Mouse (Mus musculus) embryonic fibroblast, embryonic 13.5 days (primary cell): ENCODE results near the gene Foxd2. TPM values are rescaled to one million over a fixed set of nuclear protein-coding genes. Genes with fewer than 3 reads are reported as not detected.

ENCODE experiments used
- H3K27ac ChIP-seq: 2 replicates; pipeline ENCODE4 v1.5.1; 2012; ENCODE audit warnings: low read length, control low read depth, inconsistent platforms; ENCODE audit not compliant: insufficient read depth
- H3K4me1 ChIP-seq: 2 replicates; pipeline ENCODE4 v1.6.1; 2011; ENCODE audit warnings: low read length; ENCODE audit not compliant: control insufficient read depth, insufficient read depth
- H3K4me3 ChIP-seq: 2 replicates; pipeline ENCODE4 v1.5.1; 2011; ENCODE audit warnings: mild to moderate bottlenecking, control low read depth, low read length; ENCODE audit not compliant: insufficient read depth
- CTCF ChIP-seq: IDR thresholded peaks from 2 replicates; pipeline ENCODE4 v1.5.1; 2011; ENCODE audit warnings: mild to moderate bottlenecking, control low read depth, low read length, moderate library complexity, borderline replicate concordance; ENCODE audit not compliant: insufficient read depth
- POLR2A ChIP-seq: IDR thresholded peaks from 2 replicates; pipeline ENCODE4 v1.6.1; 2011; ENCODE audit warnings: low read depth, mild to moderate bottlenecking, control low read depth, low read length, moderate library complexity
- polyA plus RNA-seq: library from polyadenylated mRNA; stranded (reverse); fragments of >200 nt; gene quantifications from 2 replicates; pipeline ENCODE4 v1.2.4, GENCODE M21; 2011; ENCODE audit warnings: low read depth; ENCODE audit not compliant: missing spikeins, insufficient read length

Gene Foxd2
- polyA plus RNA-seq, 1 experiment, result 0.47 TPM

DNA sequence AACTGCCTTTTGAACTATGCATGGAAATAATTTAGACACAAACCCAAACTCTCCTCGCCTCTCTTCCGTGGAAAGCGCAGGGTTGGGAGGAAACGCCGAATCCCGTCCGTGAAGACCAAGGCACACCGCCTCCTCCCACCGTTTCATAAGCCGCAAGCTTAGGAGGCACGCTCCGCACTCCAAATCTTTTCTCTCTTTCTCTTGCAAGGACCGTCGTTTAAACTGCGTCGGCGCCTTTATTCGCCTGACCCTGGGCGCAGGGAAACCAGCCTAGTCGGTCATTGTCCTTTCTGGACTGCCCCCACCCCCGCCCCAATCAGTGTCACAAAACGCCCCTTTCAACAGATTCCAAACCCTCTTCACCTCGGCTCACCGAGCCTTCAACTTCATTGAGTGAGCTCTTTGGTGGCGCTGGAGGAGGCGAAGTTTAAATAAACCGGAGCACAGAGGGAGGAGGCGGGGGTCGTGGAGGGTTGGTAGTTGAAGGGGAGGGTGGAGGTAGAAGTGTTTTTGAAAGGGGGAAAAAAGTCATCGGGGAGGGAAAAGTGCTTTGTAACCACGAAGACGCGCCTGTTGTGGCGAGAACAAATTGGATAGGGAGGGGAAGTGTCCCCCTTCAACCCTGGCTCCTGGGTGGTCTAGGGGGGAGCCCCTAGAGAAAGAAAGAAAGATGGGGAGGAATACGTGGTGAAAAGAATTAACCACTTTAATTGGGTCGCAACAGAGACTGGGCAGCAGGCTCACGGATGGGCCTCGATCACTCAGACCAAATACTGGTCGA lies 5.8 kb downstream of the Foxd2 start:
- Histone ChIP-seq H3K4me3 (no peak overlapping the region), H3K4me1 (no peaks in the 10 kb centered on the region), H3K27ac (no peak overlapping the region)
- TF ChIP-seq CTCF (no peak), POLR2A (no peak)

GRCm38 (mm10) chr4:114901643-114902351 lies 6.9 kb downstream of the Foxd2 start:
- Histone ChIP-seq H3K27ac (no peak overlapping the region), H3K4me3 (no peak overlapping the region), H3K4me1 (no peaks in the 10 kb centered on the region)
- TF ChIP-seq CTCF, result no peak
- TF ChIP-seq POLR2A, result no peak

DNA sequence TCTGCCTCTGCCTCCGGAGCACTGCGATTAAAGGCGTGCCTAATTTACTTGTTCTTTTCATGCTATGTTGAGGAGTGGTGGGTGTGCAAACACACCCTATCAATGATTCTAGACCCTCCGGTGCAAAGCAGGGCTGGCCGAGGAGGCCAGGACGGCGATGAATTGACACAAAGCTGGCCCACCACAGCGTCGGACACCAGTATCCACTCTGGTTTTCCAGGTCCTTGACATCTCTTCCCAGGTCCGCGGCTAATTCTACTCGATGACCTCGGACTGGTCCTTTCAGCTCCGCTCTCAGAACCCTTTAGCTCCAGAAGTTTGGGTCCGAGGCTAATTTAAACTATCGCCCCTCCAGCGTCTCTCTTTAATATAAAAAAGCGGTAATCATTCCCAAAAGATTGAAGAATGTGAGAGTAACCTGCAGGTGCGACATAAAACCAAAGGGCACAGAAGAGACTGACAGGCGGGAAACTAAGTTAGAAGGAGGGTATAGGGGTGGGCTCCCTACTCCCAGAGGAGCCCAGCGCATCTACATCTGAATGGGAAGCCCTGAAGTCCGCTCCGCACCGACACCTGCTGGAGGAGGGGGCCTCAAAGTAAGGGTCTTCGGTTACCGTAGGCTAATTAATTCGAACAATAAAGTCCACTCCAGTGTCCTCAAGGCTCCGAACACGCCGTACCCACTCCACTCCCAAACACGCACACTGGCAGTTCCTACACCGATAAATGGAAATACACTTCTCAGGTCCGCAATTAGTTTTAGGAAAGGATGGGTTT lies 7.6 kb downstream of the Foxd2 start:
- TF ChIP-seq CTCF, result no peak
- no peak for TF ChIP-seq POLR2A
- no peaks in the 10 kb centered on the region for H3K4me1 ChIP-seq
- no peak overlapping the region for H3K27ac ChIP-seq
- H3K4me3 ChIP-seq, result no peak overlapping the region

DNA sequence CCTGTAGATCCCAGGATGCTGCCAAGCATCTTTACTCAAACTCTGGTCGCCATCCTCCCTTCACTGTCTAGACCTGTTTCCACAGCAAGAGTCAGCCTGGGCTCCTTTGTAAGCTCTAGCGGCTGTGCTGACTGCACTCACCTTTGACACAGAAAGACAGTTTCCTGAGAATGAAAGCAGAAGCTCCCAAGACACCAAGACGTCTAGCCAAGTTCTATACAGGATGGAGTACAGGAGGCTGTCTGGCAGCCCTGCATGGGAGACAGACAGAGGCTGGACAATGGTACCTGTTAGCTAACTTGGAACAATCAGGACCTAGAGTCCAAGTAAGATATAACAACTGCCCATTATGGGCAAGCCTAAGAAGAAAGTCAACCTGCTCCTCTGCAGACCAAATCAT lies 8.8 kb downstream of the Foxd2 start:
- Histone ChIP-seq H3K4me3 (no peak overlapping the region), H3K4me1 (no peaks in the 10 kb centered on the region), H3K27ac (no peak overlapping the region)
- TF ChIP-seq CTCF, result no peak

GRCm38 (mm10) chr4:114897853-114898252 lies 10.8 kb downstream of the Foxd2 start:
- TF ChIP-seq POLR2A (no peak), CTCF (no peak)
- Histone ChIP-seq H3K4me3 (no peak overlapping the region), H3K27ac (no peak overlapping the region), H3K4me1 (no peaks in the 10 kb centered on the region)

GRCm38 (mm10) chr4:114882232-114882631 lies 26.4 kb downstream of the Foxd2 start:
- no peak overlapping the region for H3K4me3 ChIP-seq
- H3K27ac ChIP-seq, result no peak overlapping the region
- no peaks in the 10 kb centered on the region for H3K4me1 ChIP-seq
- TF ChIP-seq CTCF, result no peak
- TF ChIP-seq POLR2A, result no peak

- TF ChIP-seq CTCF (no peak), POLR2A (no peak)
- Histone ChIP-seq H3K4me1 (no peaks in the 10 kb centered on the region), H3K4me3 (no peak overlapping the region), H3K27ac (no peak overlapping the region)
These were observed 32.2 kb downstream of the Foxd2 start for GRCm38 (mm10) chr4:114876441-114876972.

GRCm38 (mm10) chr4:114869765-114870490 lies 38.7 kb downstream of the Foxd2 start:
- Histone ChIP-seq H3K4me3 (no peak overlapping the region), H3K4me1 (no peaks in the 10 kb centered on the region), H3K27ac (no peak overlapping the region)
- TF ChIP-seq POLR2A, result no peak
- no peak for TF ChIP-seq CTCF

GRCm38 (mm10) chr4:114863166-114863565 lies 45.5 kb downstream of the Foxd2 start:
- H3K4me3 ChIP-seq, result no peak overlapping the region
- TF ChIP-seq POLR2A (no peak), CTCF (no peak)
- no peaks in the 10 kb centered on the region for H3K4me1 ChIP-seq
- H3K27ac ChIP-seq, result no peak overlapping the region
